Mouse (Mus musculus) inflammation-experienced regulatory T-cells (primary cell): ENCODE data around the gene Rag2. TPM values are rescaled to one million over a fixed set of nuclear protein-coding genes. Genes with fewer than 3 reads are reported as not detected.

Source experiments
- polyA plus RNA-seq, 2 experiments: library from polyadenylated mRNA; unstranded; fragments of 100-300 nt; shearing (Covaris generic); gene quantifications; one replicate each; pipeline ENCODE4 v1.2.1; 2017

The Rag2 gene
- polyA plus RNA-seq = not detected

GRCm38 (mm10) chr2:101624526-101624925 lies at the start of gene Rag2:
TSS of gene Rag2 (plus strand) at chr2:101624718.

GRCm38 (mm10) chr2:101649114-101649671 lies 24.7 kb downstream of the Rag2 start, which contains the start of the genes Rag1 and B230118H07Rik:
TSS of gene Rag1 (minus strand) at chr2:101649501.
TSS of gene B230118H07Rik (minus strand) at chr2:101649532.

GRCm38 (mm10) chr2:101678236-101679021 lies 53.9 kb downstream of the Rag2 start, which contains the start of gene Traf6:
TSS of gene Traf6 (plus strand) at chr2:101678429.

Other genes starting within 250 kb of the Rag2 start
- under 1 TPM; 0.07 to 0.33 TPM for gene Rag1, start 24.8 kb downstream of the Rag2 start, polyA plus RNA-seq
- gene B230118H07Rik, start 24.8 kb downstream of the Rag2 start, polyA plus RNA-seq = 1 to 10 TPM; 1.6 to 4.7 TPM
- 10 to 100 TPM; 28.9 to 31.7 TPM for gene Traf6, start 53.7 kb downstream of the Rag2 start, polyA plus RNA-seq